Mouse (Mus musculus) heart, embryonic 15.5 days (tissue): ENCODE data around the gene Naa35. TPM values are rescaled to one million over a fixed set of nuclear protein-coding genes. Genes with fewer than 3 reads are reported as not detected.

ENCODE experiments used
- ATAC-seq: fragments of 200-750 bp; cut with Nextera tagmentation; replicated peaks from 2 replicates; pipeline ENCODE4 v1.8.0; 2017; ENCODE audit warnings: low read depth, moderate TSS enrichment; ENCODE audit not compliant: insufficient number of reproducible peaks, insufficient read depth, low FRiP score
- H3K27ac ChIP-seq: fragments of 300-500 bp; sonication (generic); 2 replicates; pipeline ENCODE4 v1.5.1; 2015; ENCODE audit warnings: mild to moderate bottlenecking, inconsistent platforms
- H3K27me3 ChIP-seq: fragments of 300-500 bp; sonication (generic); 2 replicates; pipeline ENCODE4 v1.6.1; 2015; ENCODE audit warnings: inconsistent platforms
- H3K36me3 ChIP-seq: fragments of 300-500 bp; sonication (generic); 2 replicates; pipeline ENCODE4 v1.6.1; 2015; ENCODE audit warnings: mild to moderate bottlenecking, inconsistent platforms
- H3K4me1 ChIP-seq: fragments of 300-500 bp; sonication (generic); replicated peaks from 2 replicates; pipeline ENCODE4 v1.6.1; 2015; ENCODE audit warnings: inconsistent platforms
- H3K4me2 ChIP-seq: fragments of 300-500 bp; sonication (generic); 2 replicates; pipeline ENCODE4 v1.6.1; 2015; ENCODE audit warnings: inconsistent platforms, mild to moderate bottlenecking, moderate library complexity
- H3K4me3 ChIP-seq: fragments of 300-500 bp; sonication (generic); 2 replicates; pipeline ENCODE4 v1.5.1; 2015; ENCODE audit warnings: mild to moderate bottlenecking, inconsistent platforms
- H3K9ac ChIP-seq: fragments of 300-500 bp; sonication (generic); 2 replicates; pipeline ENCODE4 v1.6.1; 2015; ENCODE audit warnings: mild to moderate bottlenecking, inconsistent platforms
- H3K9me3 ChIP-seq: fragments of 300-500 bp; sonication (generic); replicated peaks from 2 replicates; pipeline ENCODE4 v1.6.1; 2016; ENCODE audit warnings: inconsistent platforms
- WGBS: fragments of 180-500 bp; shearing (Covaris S2); methylation state at CpG from one replicate; pipeline ENCODE4 v1.1.7; 2015; ENCODE audit warnings: mixed read lengths; 5-methylcytosine and 5-hydroxymethylcytosine counted together
- polyA plus RNA-seq: library from polyadenylated mRNA; unstranded; fragments of >200 nt; fragmentation: Nextera tagmentation; extraction: Ambion mirVana; gene quantifications from 2 replicates; pipeline ENCODE4 v1.2.1, GENCODE M21; 2015

The Naa35 gene
- polyA plus RNA-seq, 1 experiment from 2014 or later, result 85.3 TPM

GRCm38 (mm10) chr13:59554772-59555505 is 30.1 kb upstream of the Naa35 start:
- no peaks in the 10 kb centered on the region for H3K9me3 ChIP-seq
- H3K27me3 ChIP-seq, result no peaks in the 10 kb centered on the region
- no peaks in the 10 kb centered on the region for H3K36me3 ChIP-seq
- 67% methylated on average over 17 of the region's 17 CpGs for WGBS
- H3K4me3 ChIP-seq, result no peak overlapping the region
- peaks cover 15% of the 10 kb centered on the region for H3K4me1 ChIP-seq
- no peak overlapping the region for H3K9ac ChIP-seq
- no peak for ATAC-seq
- 0 out of 2 replicates have a peak overlapping the region, but pooled peaks have one; percentile 90 for H3K4me2 ChIP-seq
- no peak overlapping the region for H3K27ac ChIP-seq

- Histone ChIP-seq H3K27me3 (no peaks in the 10 kb centered on the region), H3K9me3 (no peaks in the 10 kb centered on the region), H3K4me2 (peak overlapping the region; percentile 90), H3K36me3 (no peaks in the 10 kb centered on the region), H3K9ac (no peak overlapping the region), H3K4me3 (peak overlapping the region; percentile 83), H3K27ac (no peak overlapping the region), H3K4me1 (peaks cover 15% of the 10 kb centered on the region)
- ATAC-seq, result no peak
- WGBS, result 75% methylated on average over 8 of the region's 8 CpGs
Observed at GRCm38 (mm10) chr13:59555613-59556192, 29.4 kb upstream of the Naa35 start.

GRCm38 (mm10) chr13:59556670-59557069 is 28.4 kb upstream of the Naa35 start:
- H3K36me3 ChIP-seq, result no peaks in the 10 kb centered on the region
- peak overlapping the region; percentile 90 for H3K4me2 ChIP-seq
- peak overlapping the region; percentile 83 for H3K4me3 ChIP-seq
- H3K27me3 ChIP-seq, result no peaks in the 10 kb centered on the region
- H3K9ac ChIP-seq, result peak overlapping the region; percentile 86
- H3K4me1 ChIP-seq, result peaks cover 15% of the 10 kb centered on the region
- H3K27ac ChIP-seq, result peak overlapping the region; percentile 64
- ATAC-seq, result peak; percentile 74
- under 1% methylated on average over 45 of the region's 45 CpGs for WGBS
- H3K9me3 ChIP-seq, result no peaks in the 10 kb centered on the region

- Histone ChIP-seq H3K27ac (peak overlapping the region; percentile 64), H3K9me3 (no peaks in the 10 kb centered on the region), H3K4me3 (peak overlapping the region; percentile 83), H3K27me3 (no peaks in the 10 kb centered on the region), H3K9ac (peak overlapping the region; percentile 86), H3K36me3 (no peaks in the 10 kb centered on the region), H3K4me1 (peaks cover 15% of the 10 kb centered on the region), H3K4me2 (peak overlapping the region; percentile 90)
- WGBS, result under 1% methylated on average over 59 of the region's 73 CpGs
- ATAC-seq, result peak; percentile 91
Observed at GRCm38 (mm10) chr13:59557185-59557985, 27.7 kb upstream of the Naa35 start.

- no peak overlapping the region for H3K9ac ChIP-seq
- H3K4me3 ChIP-seq, result no peak overlapping the region
- H3K4me2 ChIP-seq, result no peak overlapping the region
- ATAC-seq, result no peak
- no peaks in the 10 kb centered on the region for H3K36me3 ChIP-seq
- no peak overlapping the region for H3K27ac ChIP-seq
- H3K4me1 ChIP-seq, result peaks cover 15% of the 10 kb centered on the region
- H3K27me3 ChIP-seq, result no peaks in the 10 kb centered on the region
- WGBS, result 94% methylated on average over 5 of the region's 5 CpGs
- H3K9me3 ChIP-seq, result no peaks in the 10 kb centered on the region
Observed at GRCm38 (mm10) chr13:59558776-59559175, 26.3 kb upstream of the Naa35 start.

- Histone ChIP-seq H3K36me3 (no peaks in the 10 kb centered on the region), H3K4me1 (0 out of 2 replicates have a peak, but pooled peaks cover 2% of the 10 kb centered on the region), H3K4me3 (no peak overlapping the region), H3K9me3 (no peaks in the 10 kb centered on the region), H3K4me2 (no peak overlapping the region), H3K9ac (no peak overlapping the region), H3K27me3 (no peaks in the 10 kb centered on the region), H3K27ac (no peak overlapping the region)
- ATAC-seq, result no peak
- 77% methylated on average over 2 of the region's 2 CpGs for WGBS
Observed at GRCm38 (mm10) chr13:59562471-59562870, 22.6 kb upstream of the Naa35 start.

- no peak for ATAC-seq
- 61% methylated on average over 4 of the region's 4 CpGs for WGBS
- no peak overlapping the region for H3K27ac ChIP-seq
Observed at GRCm38 (mm10) chr13:59564505-59564904, 20.6 kb upstream of the Naa35 start.

GRCm38 (mm10) chr13:59564923-59565322 is 20.1 kb upstream of the Naa35 start:
- Histone ChIP-seq H3K4me1 (no peaks in the 10 kb centered on the region), H3K9me3 (no peaks in the 10 kb centered on the region), H3K27me3 (no peaks in the 10 kb centered on the region), H3K36me3 (no peaks in the 10 kb centered on the region), H3K27ac (no peak overlapping the region), H3K4me3 (no peak overlapping the region), H3K9ac (no peak overlapping the region), H3K4me2 (no peak overlapping the region)
- no peak for ATAC-seq
- WGBS, result 69% methylated on average over 10 of the region's 10 CpGs

More at GRCm38 (mm10) chr13:59564505-59564904, 20.6 kb upstream of the Naa35 start:
- Histone ChIP-seq H3K4me2 (no peak overlapping the region), H3K4me1 (no peaks in the 10 kb centered on the region), H3K9ac (no peak overlapping the region), H3K9me3 (no peaks in the 10 kb centered on the region), H3K4me3 (no peak overlapping the region), H3K27me3 (no peaks in the 10 kb centered on the region), H3K36me3 (no peaks in the 10 kb centered on the region)

GRCm38 (mm10) chr13:59565945-59566520 is 19.0 kb upstream of the Naa35 start:
- H3K36me3 ChIP-seq, result no peaks in the 10 kb centered on the region
- H3K9me3 ChIP-seq, result no peaks in the 10 kb centered on the region
- no peak overlapping the region for H3K9ac ChIP-seq
- WGBS, result 42% methylated on average over 9 of the region's 9 CpGs
- no peak overlapping the region for H3K4me2 ChIP-seq
- H3K27ac ChIP-seq, result no peak overlapping the region
- no peaks in the 10 kb centered on the region for H3K27me3 ChIP-seq
- ATAC-seq, result no peak
- no peaks in the 10 kb centered on the region for H3K4me1 ChIP-seq
- no peak overlapping the region for H3K4me3 ChIP-seq

- no peak for ATAC-seq
- Histone ChIP-seq H3K4me2 (no peak overlapping the region), H3K9me3 (no peaks in the 10 kb centered on the region), H3K36me3 (no peaks in the 10 kb centered on the region), H3K4me1 (no peaks in the 10 kb centered on the region), H3K27me3 (no peaks in the 10 kb centered on the region), H3K9ac (no peak overlapping the region), H3K27ac (no peak overlapping the region), H3K4me3 (no peak overlapping the region)
- 62% methylated on average over 6 of the region's 6 CpGs for WGBS
Observed at GRCm38 (mm10) chr13:59571107-59571506, 14.0 kb upstream of the Naa35 start.

GRCm38 (mm10) chr13:59572549-59572948 is 12.5 kb upstream of the Naa35 start:
- H3K9ac ChIP-seq, result no peak overlapping the region
- H3K27ac ChIP-seq, result no peak overlapping the region
- no peak overlapping the region for H3K4me2 ChIP-seq
- H3K9me3 ChIP-seq, result no peaks in the 10 kb centered on the region
- no peak overlapping the region for H3K4me3 ChIP-seq
- H3K36me3 ChIP-seq, result no peaks in the 10 kb centered on the region
- WGBS, result 67% methylated on average over 2 of the region's 2 CpGs
- no peaks in the 10 kb centered on the region for H3K27me3 ChIP-seq
- no peaks in the 10 kb centered on the region for H3K4me1 ChIP-seq
- no peak for ATAC-seq
